Mouse (Mus musculus) bone marrow, adult 2 months (tissue): Measurements from ENCODE around the gene Gm20481. TPM values are rescaled to one million over a fixed set of nuclear protein-coding genes. Genes with fewer than 3 reads are reported as not detected.
"Not testable (repeated sequence)": the region's sequence is repeated elsewhere in the genome, so short reads cannot be mapped to it uniquely, and the experiment has no call there.

Source experiments
- H3K27ac ChIP-seq: fragments of 200-500 bp; 2 replicates; pipeline ENCODE4 v1.5.1; 2012; ENCODE audit warnings: low read depth, mild to moderate bottlenecking, control low read depth, inconsistent platforms, low read length; ENCODE audit not compliant: control insufficient read depth, poor library complexity, insufficient read depth
- H3K4me1 ChIP-seq: fragments of 200-500 bp; 2 replicates; pipeline ENCODE4 v1.6.1; 2011; ENCODE audit warnings: low read length; ENCODE audit not compliant: control insufficient read depth, insufficient read depth
- H3K4me3 ChIP-seq: fragments of 200-500 bp; replicated peaks from 2 replicates; pipeline ENCODE3; 2011; ENCODE audit warnings: mild to moderate bottlenecking, low read depth, low read length, control low read depth; ENCODE audit not compliant: control insufficient read depth
- CTCF ChIP-seq: fragments of 200-500 bp; IDR thresholded peaks from 2 replicates; pipeline ENCODE4 v1.5.1; 2011; ENCODE audit warnings: low read length, control low read depth; ENCODE audit not compliant: control insufficient read depth, insufficient read depth
- POLR2A ChIP-seq: fragments of 200-500 bp; IDR thresholded peaks from 2 replicates; pipeline ENCODE4 v1.6.1; 2011; ENCODE audit warnings: low read depth, mild to moderate bottlenecking, control low read depth, low read length, borderline replicate concordance; ENCODE audit not compliant: control insufficient read depth
- WGBS: fragments of 180-500 bp; shearing (Covaris S2); methylation state at CpG from one replicate; pipeline ENCODE4 v1.1.7; 2018; 5-methylcytosine and 5-hydroxymethylcytosine counted together
- polyA plus RNA-seq: library from polyadenylated mRNA; stranded (reverse); fragments of >200 nt; gene quantifications from 2 replicates; pipeline ENCODE4 v1.2.4, GENCODE M21; 2011; ENCODE audit warnings: low replicate concordance; ENCODE audit not compliant: missing spikeins, insufficient read depth, insufficient read length

Gene Gm20481
- polyA plus RNA-seq, 1 experiment = not detected

DNA sequence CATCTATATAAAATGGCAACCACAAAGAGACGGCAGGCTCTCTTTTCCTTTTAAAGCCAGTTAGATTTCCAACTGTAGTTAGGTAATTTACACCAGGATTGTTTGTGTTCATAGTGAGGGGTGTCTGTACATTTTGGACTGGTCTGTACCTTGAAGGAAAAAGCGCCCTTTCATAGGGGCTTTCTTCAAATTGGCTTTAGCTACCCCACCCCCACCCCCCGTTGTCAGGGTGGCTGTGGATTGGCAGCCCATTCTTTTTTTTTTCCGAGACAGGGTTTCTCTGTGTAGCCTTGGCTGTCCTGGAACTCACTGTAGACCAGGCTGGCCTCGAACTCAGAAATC, 27.4 kb downstream of the Gm20481 start:
- Histone ChIP-seq H3K27ac (no peak overlapping the region), H3K4me1 (peaks cover 2% of the 10 kb centered on the region), H3K4me3 (peak overlapping the region; percentile 61)
- TF ChIP-seq POLR2A (no peak), CTCF (no peak)
- WGBS = 59% methylated on average over 5 of the region's 5 CpGs

DNA sequence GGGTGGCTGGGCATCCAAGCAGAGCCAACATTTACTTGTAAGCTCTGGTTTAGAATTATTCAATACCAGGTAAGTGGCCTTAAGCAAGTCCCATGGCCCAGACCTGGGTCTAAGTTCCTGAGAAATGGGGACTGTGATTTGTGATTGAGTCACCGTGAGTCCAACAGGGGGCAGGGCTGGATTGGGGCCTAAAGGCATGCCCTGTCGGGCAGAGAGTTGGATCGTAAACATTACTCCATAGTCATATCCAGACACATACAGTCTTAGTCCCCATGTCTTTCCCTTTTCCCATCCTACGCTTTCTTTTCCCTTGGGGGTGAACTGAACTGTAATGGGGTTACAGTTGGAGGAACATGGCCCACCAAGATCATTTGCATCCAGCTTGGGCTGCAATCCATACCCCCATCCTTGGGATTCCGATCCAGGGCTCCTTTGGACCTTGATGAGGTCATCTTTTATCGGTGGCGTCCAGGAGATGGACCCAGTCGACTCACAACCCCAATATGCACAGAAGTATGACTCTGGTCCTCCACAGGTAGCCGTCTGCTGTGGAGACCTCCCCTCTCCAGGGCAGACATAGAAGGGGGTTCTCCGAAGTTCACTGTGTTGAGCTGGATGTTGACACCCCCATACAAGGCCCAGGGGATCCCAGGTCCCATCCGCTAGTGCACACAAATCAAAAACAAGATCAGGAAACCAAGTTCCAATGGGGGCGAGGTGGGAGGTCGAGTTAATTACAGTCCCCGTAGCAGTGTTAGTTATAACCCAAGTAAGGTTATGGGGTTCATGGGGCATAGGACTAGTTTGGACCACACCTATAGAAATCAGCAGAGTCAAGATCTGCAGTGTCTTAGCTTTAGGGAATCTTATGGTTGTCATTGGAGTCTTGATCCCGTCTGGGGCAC, 29.1 kb downstream of the Gm20481 start:
- Histone ChIP-seq H3K4me1 (peaks cover 7% of the 10 kb centered on the region), H3K27ac (peak overlapping the region; percentile 93), H3K4me3 (peak overlapping the region; percentile 86)
- TF ChIP-seq CTCF (0 out of 2 replicates have a peak, but pooled peaks have one; percentile 6), POLR2A (no peak)
- 38% methylated on average over 15 of the region's 15 CpGs for WGBS

DNA sequence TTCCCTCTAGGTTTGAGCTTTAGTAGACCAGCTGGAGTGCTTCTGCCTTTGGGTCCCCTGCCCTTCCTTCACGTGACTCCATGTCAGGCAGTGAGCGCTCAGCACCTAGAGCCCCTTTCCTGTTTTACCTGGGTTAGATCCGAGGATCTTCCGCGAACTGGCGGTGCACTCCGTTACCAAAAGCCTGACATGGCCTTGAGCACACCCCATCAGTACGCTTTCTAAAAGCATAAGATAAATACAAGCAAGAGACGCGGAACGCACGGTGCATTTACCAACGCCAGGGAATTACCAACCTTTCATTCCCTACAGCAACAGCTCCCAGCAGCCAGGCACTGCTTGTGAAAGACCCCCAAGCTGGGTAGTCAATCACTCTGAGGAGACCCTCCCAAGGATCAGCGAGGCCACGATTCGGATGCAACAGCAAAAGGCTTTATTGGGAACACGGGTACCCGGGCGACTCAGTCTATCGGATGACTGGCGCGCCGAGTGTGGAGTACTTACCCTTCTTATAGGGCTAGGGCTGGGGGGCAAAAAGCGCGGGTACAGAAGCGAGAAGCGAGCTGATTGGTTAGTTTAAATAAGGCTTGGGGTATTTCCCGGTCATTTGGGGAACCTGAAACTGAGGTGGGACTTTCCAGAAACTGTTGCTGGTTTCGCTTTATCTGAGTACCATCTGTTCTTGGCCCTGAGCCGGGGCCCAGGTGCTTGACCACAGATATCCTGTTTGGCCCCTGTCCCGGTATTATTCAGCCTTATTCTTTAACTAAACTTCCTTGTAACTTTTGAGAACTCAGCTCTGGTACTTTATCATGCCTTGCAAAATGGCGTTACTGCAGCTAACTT, 30.4 kb downstream of the Gm20481 start:
- WGBS = 2% methylated on average over 30 of the region's 32 CpGs
- peak overlapping the region; percentile 100 for H3K27ac ChIP-seq
- H3K4me3 ChIP-seq = peak overlapping the region; percentile 92
- peak; percentile 35; the same call in 1 of the 2 replicates for TF ChIP-seq POLR2A
- H3K4me1 ChIP-seq = not testable (repeated sequence)

DNA sequence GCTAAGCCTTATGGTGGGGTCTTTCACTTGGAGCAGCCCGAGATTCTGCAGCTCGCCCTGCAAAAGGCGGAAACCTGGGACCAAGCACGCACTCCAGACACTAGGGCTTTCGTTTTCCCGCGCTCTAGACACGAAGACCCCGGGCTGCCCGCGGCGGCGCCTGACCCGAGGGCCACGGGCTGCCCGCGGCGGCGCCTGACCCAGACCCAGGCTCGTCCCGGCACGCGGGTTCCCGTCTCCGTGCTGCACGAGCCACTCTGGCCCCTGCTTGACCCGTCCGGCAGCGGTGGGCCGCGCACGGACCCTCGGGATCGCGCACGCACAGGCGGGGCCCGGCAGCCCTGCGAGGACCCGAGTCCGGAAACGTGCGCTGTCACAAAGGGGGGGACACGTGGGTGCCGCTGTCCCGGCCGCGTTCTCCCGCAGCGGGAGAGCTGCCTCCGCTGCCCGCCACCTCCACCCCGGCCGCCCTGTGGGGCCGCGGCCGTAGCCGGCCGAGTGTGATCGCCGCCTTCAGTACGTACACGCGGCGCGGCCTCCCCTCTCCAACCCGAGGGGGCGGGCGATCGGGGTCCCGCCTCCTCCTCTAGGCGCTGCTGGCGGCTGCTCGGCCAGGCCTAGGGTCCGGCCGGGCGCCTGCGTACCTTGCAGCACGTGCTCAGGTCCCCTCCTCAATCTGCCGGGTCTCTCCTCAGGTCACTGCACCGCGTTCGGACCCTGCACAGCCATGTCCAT, 31.2 kb downstream of the Gm20481 start, which contains the start of gene Vars:
Gene Vars, plus strand, starts transcription at position 271 of the 735 bp plus-strand sequence.
- under 1% methylated on average over 83 of the region's 83 CpGs for WGBS
- TF ChIP-seq POLR2A (peak; percentile 64; the same call in 1 of the 2 replicates), CTCF (no peak)
- Histone ChIP-seq H3K4me3 (peak within 1 kb of the TSS; percentile 92), H3K4me1 (peaks cover 7% of the 10 kb centered on the region), H3K27ac (peak within 1 kb of the TSS; percentile 100)

DNA sequence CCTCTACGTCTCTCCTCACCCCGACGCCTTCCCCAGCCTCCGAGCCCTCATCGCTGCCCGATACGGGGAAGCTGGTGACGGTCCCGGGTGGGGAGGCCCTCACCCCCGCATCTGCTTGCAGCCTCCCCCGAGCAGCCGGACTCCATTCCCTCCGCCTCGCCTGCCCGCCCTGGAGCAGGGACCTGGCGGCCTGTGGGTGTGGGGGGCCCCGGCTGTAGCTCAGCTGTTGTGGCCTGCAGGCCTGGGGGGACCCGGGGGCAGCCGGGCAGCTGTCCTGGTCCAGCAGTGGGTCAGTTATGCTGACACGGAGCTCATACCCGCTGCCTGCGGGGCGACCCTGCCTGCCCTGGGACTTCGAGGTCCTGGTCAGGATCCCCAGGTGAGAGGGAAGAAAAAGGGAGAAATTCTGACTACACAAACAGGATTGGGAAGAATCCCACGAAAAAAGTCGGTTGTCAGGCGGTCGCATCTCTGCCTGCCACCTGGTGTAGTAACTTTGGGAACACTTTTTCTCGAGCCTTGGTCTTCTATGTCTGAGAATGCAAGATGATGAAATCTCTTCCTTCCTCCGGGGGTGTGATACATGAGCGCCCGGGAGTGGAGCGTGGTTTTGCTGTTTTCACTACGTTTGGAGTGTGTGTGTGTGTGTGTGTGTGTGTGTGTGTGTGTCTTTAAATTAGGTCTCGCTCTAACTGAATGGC, 31.9 kb downstream of the Gm20481 start:
- H3K4me1 ChIP-seq = peaks cover 5% of the 10 kb centered on the region; the same call in 1 of the 2 replicates

DNA sequence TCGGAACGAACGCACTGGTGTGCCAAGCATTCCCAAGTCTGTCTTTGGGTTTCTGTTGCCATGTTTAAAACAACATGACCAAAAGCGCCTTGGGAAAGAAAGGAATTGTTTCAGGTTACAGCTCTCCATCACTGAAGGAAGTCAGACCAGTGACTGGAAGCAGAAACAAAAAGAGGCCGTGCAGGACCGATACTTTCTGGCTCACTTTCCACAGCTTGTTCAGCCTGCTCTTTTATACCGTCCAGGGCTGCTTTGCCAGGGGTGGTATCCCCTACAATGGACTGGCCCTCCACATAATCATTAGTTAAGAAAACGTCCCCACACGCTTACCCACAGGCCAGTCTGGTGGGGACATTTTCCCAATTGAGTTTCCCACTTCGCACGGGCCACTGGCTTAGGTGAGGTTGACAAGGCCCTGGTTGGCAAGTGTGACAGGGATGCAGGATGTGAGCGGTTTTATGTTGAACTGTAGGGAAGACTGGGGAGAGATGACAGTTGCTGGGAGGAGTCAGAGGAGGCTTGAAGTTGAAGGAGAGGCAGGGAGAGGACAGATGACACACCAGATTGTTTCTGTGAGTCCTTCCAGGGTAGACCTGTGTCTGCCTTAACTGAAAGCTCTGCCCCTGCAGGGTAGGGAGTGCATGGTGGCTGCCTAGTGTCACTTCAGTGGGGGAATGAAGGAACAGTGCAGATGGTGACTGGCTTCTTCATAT, 32.6 kb downstream of the Gm20481 start:
- peak overlapping the region; percentile 100 for H3K27ac ChIP-seq
- peak overlapping the region; percentile 92 for H3K4me3 ChIP-seq
- peaks cover 5% of the 10 kb centered on the region; the same call in 1 of the 2 replicates for H3K4me1 ChIP-seq
- under 1% methylated on average over 12 of the region's 12 CpGs for WGBS
- TF ChIP-seq CTCF (no peak), POLR2A (0 out of 2 replicates have a peak, but pooled peaks have one; percentile 41)

More for the DNA sequence above, 31.9 kb downstream of the Gm20481 start:
- under 1% methylated on average over 35 of the region's 35 CpGs for WGBS
- Histone ChIP-seq H3K27ac (peak overlapping the region; percentile 100), H3K4me3 (peak overlapping the region; percentile 92)
- TF ChIP-seq CTCF (no peak), POLR2A (no peak)
